Mouse (Mus musculus) intestine, embryonic 15.5 days (tissue): ENCODE results near the gene Card6. TPM values are rescaled to one million over a fixed set of nuclear protein-coding genes. Genes with fewer than 3 reads are reported as not detected.
"Not testable (repeated sequence)": the region's sequence is repeated elsewhere in the genome, so short reads cannot be mapped to it uniquely, and the experiment has no call there.

Experiments used
- ATAC-seq: fragments of 200-750 bp; cut with Nextera tagmentation; 2 replicates; pipeline ENCODE4 v1.8.0; 2017; ENCODE audit warnings: moderate TSS enrichment, moderate library complexity
- H3K27ac ChIP-seq: fragments of 300-500 bp; sonication (generic); 2 replicates; pipeline ENCODE4 v1.5.1; 2015; ENCODE audit warnings: mild to moderate bottlenecking, inconsistent platforms
- H3K27me3 ChIP-seq: fragments of 300-500 bp; sonication (generic); replicated peaks from 2 replicates; pipeline ENCODE4 v1.6.1; 2015; ENCODE audit warnings: inconsistent platforms
- H3K36me3 ChIP-seq: fragments of 300-500 bp; sonication (generic); 2 replicates; pipeline ENCODE4 v1.6.1; 2015; ENCODE audit warnings: inconsistent platforms
- H3K4me1 ChIP-seq: fragments of 300-500 bp; sonication (generic); replicated peaks from 2 replicates; pipeline ENCODE4 v1.6.1; 2015; ENCODE audit warnings: inconsistent platforms
- H3K4me2 ChIP-seq: fragments of 300-500 bp; sonication (generic); replicated peaks from 2 replicates; pipeline ENCODE4 v1.6.1; 2015; ENCODE audit warnings: mild to moderate bottlenecking, inconsistent platforms
- H3K4me3 ChIP-seq: fragments of 300-500 bp; sonication (generic); replicated peaks from 2 replicates; pipeline ENCODE4 v1.5.1; 2015; ENCODE audit warnings: inconsistent platforms
- H3K9ac ChIP-seq: fragments of 300-500 bp; sonication (generic); 2 replicates; pipeline ENCODE4 v1.6.1; 2015; ENCODE audit warnings: inconsistent platforms
- H3K9me3 ChIP-seq: fragments of 300-500 bp; sonication (generic); 2 replicates; pipeline ENCODE4 v1.6.1; 2016; ENCODE audit warnings: inconsistent platforms
- WGBS: fragments of 180-500 bp; shearing (Covaris S2); methylation state at CpG from one replicate; pipeline ENCODE4 v1.1.7; 2015; 5-methylcytosine and 5-hydroxymethylcytosine counted together
- polyA plus RNA-seq: library from polyadenylated mRNA; unstranded; fragments of >200 nt; fragmentation: Nextera tagmentation; extraction: Ambion mirVana; gene quantifications from 2 replicates; pipeline ENCODE4 v1.2.1, GENCODE M21; 2015

Card6 gene
- polyA plus RNA-seq, 1 experiment from 2014 or later: 1.8 TPM

DNA sequence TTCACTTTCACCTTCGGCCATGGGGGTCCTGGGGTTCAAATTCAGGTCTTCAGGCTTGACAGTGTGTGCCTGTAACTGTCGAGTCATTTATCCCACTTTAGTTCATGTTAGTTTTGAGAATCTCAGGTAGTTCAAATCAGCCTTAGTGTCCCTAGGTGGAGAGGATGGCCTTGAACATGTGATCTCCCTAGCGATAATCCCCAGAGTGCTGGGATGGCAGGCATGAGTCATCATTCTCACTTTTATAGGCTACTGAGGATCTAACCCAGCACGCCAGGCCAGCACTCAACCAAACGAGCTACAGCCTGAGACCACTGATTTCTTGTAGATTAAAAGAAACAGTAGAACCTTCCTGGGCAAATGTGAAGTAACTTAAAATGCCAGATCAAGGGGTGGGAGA, 33.7 kb upstream of the Card6 start:
- Histone ChIP-seq H3K4me3 (no peak overlapping the region), H3K9ac (no peak overlapping the region), H3K4me2 (no peak overlapping the region), H3K27ac (no peak overlapping the region), H3K9me3 (no peaks in the 10 kb centered on the region), H3K4me1 (peaks cover 11% of the 10 kb centered on the region), H3K27me3 (no peaks in the 10 kb centered on the region), H3K36me3 (no peaks in the 10 kb centered on the region)
- WGBS: 54% methylated on average over 5 of the region's 5 CpGs
- no peak for ATAC-seq

- no peaks in the 10 kb centered on the region for H3K27me3 ChIP-seq
- no peaks in the 10 kb centered on the region for H3K36me3 ChIP-seq
- no peak overlapping the region for H3K9ac ChIP-seq
- no peak for ATAC-seq
- H3K27ac ChIP-seq: no peak overlapping the region
- no peak overlapping the region for H3K4me2 ChIP-seq
- no peak overlapping the region for H3K4me3 ChIP-seq
- H3K4me1 ChIP-seq: peaks cover 9% of the 10 kb centered on the region
- H3K9me3 ChIP-seq: no peaks in the 10 kb centered on the region
Observed at GRCm38 (mm10) chr15:5140357-5140756, 32.0 kb upstream of the Card6 start.

DNA sequence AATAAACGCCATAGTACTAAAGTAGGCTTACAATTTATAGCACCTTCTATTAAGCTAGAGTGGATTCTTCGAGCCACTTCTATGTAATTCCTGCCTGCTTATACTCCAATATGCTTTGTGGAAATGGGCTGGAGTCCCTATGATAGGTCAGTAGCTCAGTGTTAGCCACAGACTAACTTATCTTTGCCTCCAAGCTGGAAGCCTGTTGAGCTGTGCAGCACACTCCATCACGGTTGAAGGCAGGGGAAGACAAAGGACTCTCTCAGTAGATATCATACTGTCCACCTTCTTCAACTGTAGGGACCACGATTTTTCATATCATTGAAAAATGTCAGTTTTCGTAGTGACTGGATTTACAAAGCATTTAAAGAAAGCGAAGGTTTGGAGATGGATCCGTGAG, 31.5 kb upstream of the Card6 start:
- Histone ChIP-seq H3K27ac (no peak overlapping the region), H3K9ac (no peak overlapping the region), H3K4me3 (no peak overlapping the region), H3K4me2 (no peak overlapping the region), H3K36me3 (no peaks in the 10 kb centered on the region), H3K4me1 (peaks cover 4% of the 10 kb centered on the region; the same call in 1 of the 2 replicates), H3K9me3 (no peaks in the 10 kb centered on the region), H3K27me3 (no peaks in the 10 kb centered on the region)
- WGBS: 84% methylated on average over 7 of the region's 7 CpGs
- ATAC-seq: no peak

GRCm38 (mm10) chr15:5139366-5139765, 31.0 kb upstream of the Card6 start:
- H3K4me1 ChIP-seq: 0 out of 2 replicates have a peak, but pooled peaks cover 4% of the 10 kb centered on the region
- WGBS: 72% methylated on average over 2 of the region's 2 CpGs
- H3K9ac ChIP-seq: no peak overlapping the region
- H3K9me3 ChIP-seq: no peaks in the 10 kb centered on the region
- no peaks in the 10 kb centered on the region for H3K27me3 ChIP-seq
- H3K4me2 ChIP-seq: no peak overlapping the region
- H3K27ac ChIP-seq: no peak overlapping the region
- H3K4me3 ChIP-seq: no peak overlapping the region
- H3K36me3 ChIP-seq: no peaks in the 10 kb centered on the region
- ATAC-seq: no peak

DNA sequence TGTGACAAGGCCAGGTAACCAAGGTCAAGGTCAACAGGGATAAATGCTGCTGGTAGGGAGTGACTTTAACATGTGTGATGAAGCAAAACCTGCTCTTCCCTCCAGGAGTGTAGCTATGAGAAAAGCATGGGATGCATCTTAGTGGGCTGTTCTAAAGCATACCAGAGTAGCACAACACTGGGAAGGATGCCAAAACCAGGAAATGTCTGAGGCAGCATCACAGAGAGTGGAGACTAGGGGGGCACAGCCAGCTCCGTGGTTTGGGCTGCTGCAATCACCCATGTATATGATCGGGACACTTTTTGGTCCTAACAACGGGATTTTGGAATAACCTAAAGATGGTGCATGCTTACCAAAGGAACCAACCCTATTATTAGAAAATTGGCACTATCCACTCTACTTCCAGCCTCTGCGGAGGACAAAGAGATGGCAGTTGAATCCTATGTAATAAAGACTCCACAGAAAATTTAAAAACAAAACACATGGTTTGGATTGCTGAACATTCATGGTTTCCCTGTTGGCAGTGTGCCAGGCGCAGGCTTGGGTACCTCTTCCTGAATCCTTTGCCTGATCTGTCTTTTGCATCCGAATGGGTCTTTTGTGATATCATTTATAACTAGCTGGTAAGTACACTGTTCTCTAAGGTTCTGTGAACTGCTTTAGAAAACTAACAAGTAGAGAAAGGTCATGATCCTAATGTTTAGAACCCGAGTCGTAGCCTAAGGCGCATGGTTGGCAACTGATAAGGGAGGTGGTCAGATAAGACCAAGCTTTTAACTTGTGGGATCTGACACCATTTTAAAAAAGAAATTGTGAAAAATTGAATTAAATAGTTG, 29.9 kb upstream of the Card6 start:
- Histone ChIP-seq H3K27ac (no peak overlapping the region), H3K4me1 (0 out of 2 replicates have a peak, but pooled peaks cover 4% of the 10 kb centered on the region), H3K4me2 (no peak overlapping the region), H3K9me3 (no peaks in the 10 kb centered on the region), H3K27me3 (no peaks in the 10 kb centered on the region), H3K4me3 (no peak overlapping the region), H3K9ac (no peak overlapping the region), H3K36me3 (no peaks in the 10 kb centered on the region)
- whole genome bisulfite sequencing: 63% methylated on average over 9 of the region's 9 CpGs
- no peak for ATAC-seq

DNA sequence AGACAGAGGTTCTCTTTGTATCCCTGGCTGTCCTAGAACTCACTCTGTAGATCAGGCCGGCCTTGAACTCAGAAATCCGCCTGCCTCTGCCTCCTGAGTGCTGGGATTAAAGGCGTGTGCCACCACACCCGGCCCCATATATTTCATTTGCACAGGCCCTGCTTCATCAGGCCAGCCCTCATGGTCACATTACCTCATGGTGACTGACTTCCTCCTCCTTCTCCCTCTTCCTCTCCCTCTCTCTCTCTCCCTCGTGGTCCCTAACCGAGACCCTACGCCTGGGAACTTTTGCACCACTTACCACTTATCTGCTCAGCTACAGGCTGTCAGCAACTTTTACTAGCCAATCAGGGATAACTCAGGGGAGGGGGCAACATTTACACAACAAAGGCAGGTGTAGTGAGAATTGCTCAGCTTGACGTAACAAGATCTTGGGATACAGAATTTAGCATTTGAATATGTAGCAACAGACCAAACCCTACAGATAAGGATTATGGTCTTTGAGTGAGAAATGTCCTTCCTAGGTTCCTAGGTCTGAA, 26.7 kb upstream of the Card6 start:
- Histone ChIP-seq H3K4me1 (0 out of 2 replicates have a peak, but pooled peaks cover 4% of the 10 kb centered on the region), H3K27ac (no peak overlapping the region), H3K4me2 (no peak overlapping the region), H3K27me3 (no peaks in the 10 kb centered on the region), H3K9me3 (no peaks in the 10 kb centered on the region), H3K36me3 (no peaks in the 10 kb centered on the region), H3K9ac (no peak overlapping the region), H3K4me3 (no peak overlapping the region)
- WGBS: 76% methylated on average over 8 of the region's 8 CpGs
- ATAC-seq: no peak

- Histone ChIP-seq H3K36me3 (no peaks in the 10 kb centered on the region), H3K27me3 (no peaks in the 10 kb centered on the region), H3K4me1 (0 out of 2 replicates have a peak, but pooled peaks cover 4% of the 10 kb centered on the region), H3K4me2 (no peak overlapping the region), H3K27ac (no peak overlapping the region), H3K9me3 (no peaks in the 10 kb centered on the region), H3K4me3 (no peak overlapping the region), H3K9ac (no peak overlapping the region)
- 66% methylated on average over 3 of the region's 3 CpGs for WGBS
- ATAC-seq: 0 out of 2 replicates have a peak, but pooled peaks have one; percentile 27
Observed at GRCm38 (mm10) chr15:5134179-5134578, 25.8 kb upstream of the Card6 start.

DNA sequence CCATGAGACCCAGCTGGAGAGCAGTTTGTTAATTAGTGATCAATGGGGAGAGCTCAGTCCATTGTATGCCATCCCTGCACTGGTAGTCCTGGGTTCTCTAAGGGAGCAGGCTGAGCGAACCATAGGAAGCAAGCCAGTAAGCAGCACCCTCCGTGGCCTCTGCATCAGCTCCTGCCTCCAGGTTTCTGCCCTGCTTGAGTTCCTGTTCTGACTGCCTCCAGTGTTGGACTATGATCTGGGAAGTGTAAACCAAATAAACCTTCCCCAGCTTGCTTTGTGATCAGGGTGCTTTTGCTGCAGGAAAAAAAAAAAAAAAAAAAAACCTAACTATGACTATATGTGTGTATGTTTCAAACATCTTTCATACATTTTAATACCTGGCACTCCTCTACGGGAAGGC, 25.0 kb upstream of the Card6 start:
- 0 out of 2 replicates have a peak, but pooled peaks cover 3% of the 10 kb centered on the region for H3K4me1 ChIP-seq
- H3K27ac ChIP-seq: no peak overlapping the region
- H3K27me3 ChIP-seq: no peaks in the 10 kb centered on the region
- H3K9me3 ChIP-seq: no peaks in the 10 kb centered on the region
- no peak overlapping the region for H3K4me2 ChIP-seq
- no peak overlapping the region for H3K4me3 ChIP-seq
- no peaks in the 10 kb centered on the region for H3K36me3 ChIP-seq
- ATAC-seq: peak; percentile 79
- 67% methylated on average over 3 of the region's 3 CpGs for WGBS
- no peak overlapping the region for H3K9ac ChIP-seq

DNA sequence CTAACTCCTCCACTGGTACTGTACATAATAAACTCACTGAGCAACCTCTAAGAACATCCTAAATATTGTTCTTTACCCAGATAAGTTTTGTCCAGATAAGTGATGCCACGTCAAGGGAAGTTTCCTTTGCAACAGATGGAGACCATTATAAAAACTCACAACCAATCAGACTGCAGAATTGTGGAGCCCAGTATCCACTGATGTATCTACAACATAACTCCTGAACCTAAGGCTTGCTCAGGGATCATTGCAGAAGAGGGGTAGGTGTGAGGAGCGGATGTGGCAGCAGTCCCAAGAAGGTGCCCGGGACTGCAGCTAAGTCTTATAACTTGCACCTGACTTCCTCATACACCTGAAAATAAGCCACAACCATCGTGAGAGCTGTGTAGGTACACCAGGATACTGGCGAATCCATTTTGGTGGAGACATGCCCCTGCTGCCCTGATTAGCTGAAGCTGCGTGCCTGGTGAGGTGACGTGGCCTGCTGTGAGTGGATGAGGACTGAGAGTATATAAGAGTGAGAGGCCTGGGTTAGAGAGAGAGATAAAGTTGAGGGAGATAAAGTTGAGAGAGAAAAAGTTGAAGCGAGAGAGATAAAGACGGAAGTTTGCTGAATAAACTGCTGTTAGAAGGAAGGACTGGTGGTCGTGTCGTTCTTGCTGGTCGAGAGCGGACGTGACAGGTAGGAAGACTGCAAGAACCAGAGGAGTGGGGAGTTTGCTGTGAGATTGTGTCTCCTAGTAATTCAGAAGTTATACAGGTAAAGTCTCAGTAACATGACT, 22.7 kb upstream of the Card6 start:
- not testable (repeated sequence) for H3K9me3 ChIP-seq, H3K4me3 ChIP-seq, H3K27me3 ChIP-seq, H3K36me3 ChIP-seq, H3K4me2 ChIP-seq, H3K4me1 ChIP-seq, H3K27ac ChIP-seq, H3K9ac ChIP-seq, ATAC-seq
- 82% methylated on average over 14 of the region's 14 CpGs for WGBS

GRCm38 (mm10) chr15:5129111-5129805, 20.9 kb upstream of the Card6 start:
- WGBS: 87% methylated on average over 12 of the region's 12 CpGs
- ATAC-seq: peak; percentile 55
- no peak overlapping the region for H3K4me2 ChIP-seq

DNA sequence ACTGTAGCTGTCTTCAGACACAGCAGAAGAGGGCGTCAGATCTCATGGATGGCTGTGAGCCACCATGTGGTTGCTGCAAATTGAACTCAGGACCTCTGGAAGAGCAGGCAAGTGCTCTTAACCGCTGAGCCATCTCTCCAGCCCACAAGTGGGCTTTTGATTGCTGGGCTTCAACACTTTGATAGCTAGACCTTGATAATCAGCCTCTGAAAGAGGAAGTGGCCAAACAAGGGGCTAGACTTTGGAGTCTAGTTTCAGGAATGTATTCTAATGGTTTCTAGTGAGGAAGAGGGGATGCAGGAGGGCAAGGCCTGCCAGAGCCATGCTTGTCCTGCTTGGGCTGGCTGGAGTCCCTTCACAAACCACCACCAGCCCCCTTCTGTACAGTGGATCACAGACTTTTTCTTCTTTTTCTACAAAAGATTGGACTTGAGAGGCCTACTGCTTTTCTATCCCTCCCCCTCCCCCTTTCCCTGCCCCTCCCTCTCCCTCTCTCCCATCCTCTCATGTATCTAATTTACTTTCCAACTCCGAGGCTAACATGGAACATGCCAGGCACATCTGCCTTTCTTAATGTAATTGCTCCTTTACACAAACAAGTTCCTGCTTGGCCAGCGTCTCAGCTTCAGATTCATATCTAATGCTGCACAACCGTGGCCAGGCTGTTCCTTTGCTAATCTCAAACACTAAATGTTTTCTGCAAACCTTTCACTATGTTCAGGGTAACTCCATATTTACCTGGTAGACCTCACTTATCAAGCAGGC, 20.0 kb upstream of the Card6 start:
- Histone ChIP-seq H3K36me3 (peaks cover 6% of the 10 kb centered on the region; the same call in 1 of the 2 replicates), H3K4me1 (no peaks in the 10 kb centered on the region), H3K27me3 (no peaks in the 10 kb centered on the region), H3K4me2 (no peak overlapping the region), H3K9ac (no peak overlapping the region), H3K9me3 (no peaks in the 10 kb centered on the region), H3K27ac (no peak overlapping the region), H3K4me3 (no peak overlapping the region)
- no peak for ATAC-seq
- WGBS: 47% methylated on average over 5 of the region's 5 CpGs

More at GRCm38 (mm10) chr15:5129111-5129805, 20.9 kb upstream of the Card6 start:
- peaks cover 4% of the 10 kb centered on the region; the same call in 1 of the 2 replicates for H3K36me3 ChIP-seq
- no peaks in the 10 kb centered on the region for H3K27me3 ChIP-seq
- H3K27ac ChIP-seq: no peak overlapping the region
- H3K4me1 ChIP-seq: no peaks in the 10 kb centered on the region
- no peak overlapping the region for H3K9ac ChIP-seq
- H3K4me3 ChIP-seq: no peak overlapping the region
- no peaks in the 10 kb centered on the region for H3K9me3 ChIP-seq
